ENCODE assay signal across 8 mouse cellular contexts in genomic region chr3:142443006-142443709, GRCm38 (mm10). TPM values are rescaled to one million over a fixed set of nuclear protein-coding genes. Genes with fewer than 3 reads are reported as not detected.
DNase-seq lines count a peak whose midpoint lies in the region; ATAC-seq and TF ChIP-seq lines count a peak whose summit lies in the region.

No protein-coding gene starts in this region.

- no peaks in the 10 kb centered on the region for H3K36me3 ChIP-seq in intestine, postnatal 0 days (ENCODE audit: control insufficient read depth, insufficient read depth)
- no peaks in the 10 kb centered on the region for H3K36me3 ChIP-seq in midbrain, embryonic 14.5 days (ENCODE audit: control insufficient read depth, insufficient read depth, low read length)

- no peak overlapping the region for H3K4me3 ChIP-seq in intestine, postnatal 0 days (ENCODE audit: low read depth, low read length)
- H3K4me3 ChIP-seq in midbrain, embryonic 14.5 days (replicated peaks; ENCODE audit: low read depth, low read length) = no peak overlapping the region

- no peak overlapping the region for H3K27ac ChIP-seq in intestine, postnatal 0 days (ENCODE audit: low read depth, low read length)
- H3K27ac ChIP-seq in midbrain, embryonic 14.5 days (replicated peaks; ENCODE audit: low read depth, low read length) = no peak overlapping the region

- intact Hi-C loops in left cerebral cortex, postnatal 4 days (cut with DNase I) = no loop called here

- WGBS in intestine, postnatal 0 days = 7% methylated on average over 12 of the region's 12 CpGs
- 18% methylated on average over 12 of the region's 12 CpGs for WGBS in midbrain, embryonic 14.5 days

- peak; percentile 88 for TF ChIP-seq CTCF in intestine, postnatal 0 days (IDR thresholded peaks at IDR 0.05; ENCODE audit: low read depth)

- DNase-seq in 3134 (ENCODE audit: extremely low read depth, insufficient read length, low spot score) = peak; percentile 38
- DNase-seq in adrenal gland, adult 8-10 months = peak; percentile 76
- peak; percentile 70 for DNase-seq in embryo, embryonic 11.5 days (ENCODE audit: low read depth, low spot score)
- DNase-seq in gastrocnemius, postnatal 4 days (ENCODE audit: low spot score in 2 of 2) = peak; percentile 80 to 91
- DNase-seq in left cerebral cortex, postnatal 4 days = peak; percentile 93
- DNase-seq in midbrain, embryonic 14.5 days = peak; percentile 89
- peak; percentile 77 to 89 for DNase-seq in spleen, postnatal 4 days (ENCODE audit: low spot score in 2 of 2)

- ATAC-seq in intestine, postnatal 0 days = no peak
- peak; percentile 27; the same call in 1 of the 2 replicates for ATAC-seq in midbrain, embryonic 14.5 days (ENCODE audit: low FRiP score, low TSS enrichment)

- no peaks in the 10 kb centered on the region for H3K27me3 ChIP-seq in intestine, postnatal 0 days (replicated peaks; ENCODE audit: control insufficient read depth, insufficient read depth, low read length)
- H3K27me3 ChIP-seq in midbrain, embryonic 14.5 days (ENCODE audit: control insufficient read depth, insufficient read depth, low read length) = no peaks in the 10 kb centered on the region

- no peaks in the 10 kb centered on the region for H3K9me3 ChIP-seq in intestine, postnatal 0 days (ENCODE audit: control insufficient read depth)
- H3K9me3 ChIP-seq in midbrain, embryonic 14.5 days (ENCODE audit: control insufficient read depth, low read length) = no peaks in the 10 kb centered on the region

- no peaks in the 10 kb centered on the region for H3K4me1 ChIP-seq in intestine, postnatal 0 days (replicated peaks; ENCODE audit: control insufficient read depth, insufficient read depth, low read length)
- no peaks in the 10 kb centered on the region for H3K4me1 ChIP-seq in midbrain, embryonic 14.5 days (ENCODE audit: control insufficient read depth, insufficient read depth, low read length)

- peak overlapping the region; percentile 52 for H3K4me2 ChIP-seq in intestine, postnatal 0 days (replicated peaks; ENCODE audit: low read depth)
- H3K4me2 ChIP-seq in midbrain, embryonic 14.5 days (ENCODE audit: low read length) = no peak overlapping the region

- no peak overlapping the region for H3K9ac ChIP-seq in intestine, postnatal 0 days (ENCODE audit: low read depth, low read length)
- no peak overlapping the region for H3K9ac ChIP-seq in midbrain, embryonic 14.5 days (replicated peaks; ENCODE audit: low read length)

RNA-seq across cellular contexts. Expression of gene Pdlim5, which starts 47.7 kb away (rescaled TPM):
- 10 to 100 TPM; 40.7 to 88.6 (median 54.4) TPM for total RNA-seq in adrenal gland, adult 8-10 months (2022)
- 100 to 1,000 TPM; 353 to 367 TPM for total RNA-seq in gastrocnemius, postnatal 4 days (2021)
- 24.5 and 27.5 TPM in 2 replicates for polyA plus RNA-seq in intestine, postnatal 0 days (2015; fragmentation: Nextera tagmentation; extraction: Ambion mirVana)
- 10 to 100 TPM; 16.7 to 19.3 TPM for total RNA-seq in left cerebral cortex, postnatal 4 days (2021)
- polyA plus RNA-seq in midbrain, embryonic 14.5 days (2014; fragmentation: Nextera tagmentation; extraction: Ambion mirVana) = 11.8 and 14.3 TPM in 2 replicates

RNA-seq across cellular contexts. Expression of gene Gbp5, which starts 50.6 kb away (rescaled TPM):
- total RNA-seq in adrenal gland, adult 8-10 months (2022) = 1 to 10 TPM; 3.1 to 5.2 (median 4.3) TPM
- total RNA-seq in gastrocnemius, postnatal 4 days (2021) = 1 to 10 TPM; 3.0 TPM
- polyA plus RNA-seq in intestine, postnatal 0 days (2015; fragmentation: Nextera tagmentation; extraction: Ambion mirVana) = 0.17 and 0.24 TPM in 2 replicates
- total RNA-seq in left cerebral cortex, postnatal 4 days (2021) = 1 to 10 TPM; 1.2 to 1.4 TPM
- polyA plus RNA-seq in midbrain, embryonic 14.5 days (2014; fragmentation: Nextera tagmentation; extraction: Ambion mirVana) = 0.26 TPM in 1 of 2 replicates, not detected in the other

Comparison
In these comparisons a context has a peak if more than half of its experiments do, and no peak if none do; other contexts are left out.
1. DNase-seq: peak in every context shown above with its lines; median percentile 93 in left cerebral cortex, postnatal 4 days; 89 in midbrain, embryonic 14.5 days; 86 in gastrocnemius, postnatal 4 days; 83 in spleen, postnatal 4 days; 76 in adrenal gland, adult 8-10 months; 70 in embryo, embryonic 11.5 days; 38 in 3134.